Mouse (Mus musculus) brain, embryonic 18.5 days (tissue): ENCODE measurements around the gene Spdl1.

ENCODE experiments used
- DNase-seq: peaks from one replicate; pipeline ENCODE4 v3.0.0-alpha.2; 2012; ENCODE audit warnings: low read depth, low spot score

Spdl1 gene

GRCm38 (mm10) chr11:34833318-34834086 is at the start of gene Spdl1:
Gene Spdl1, minus strand, starts transcription at chr11:34833641.
- DNase-seq: peak; percentile 89

GRCm38 (mm10) chr11:34881528-34881927 is 48.1 kb upstream of the Spdl1 start:
- peak; percentile 50 for DNase-seq

GRCm38 (mm10) chr11:34879678-34880077 is 46.2 kb upstream of the Spdl1 start:
- DNase-seq: no peak

- no peak for DNase-seq
Measured at GRCm38 (mm10) chr11:34873861-34874260, 40.4 kb upstream of the Spdl1 start.

- DNase-seq: no peak
Measured at GRCm38 (mm10) chr11:34872432-34872831, 39.0 kb upstream of the Spdl1 start.

- no peak for DNase-seq
Measured at GRCm38 (mm10) chr11:34871991-34872390, 38.5 kb upstream of the Spdl1 start.

- DNase-seq: no peak
Measured at GRCm38 (mm10) chr11:34871456-34871855, 38.0 kb upstream of the Spdl1 start.

- DNase-seq: no peak
Measured at GRCm38 (mm10) chr11:34868626-34869025, 35.2 kb upstream of the Spdl1 start.

- no peak for DNase-seq
Measured at GRCm38 (mm10) chr11:34865741-34866270, 32.4 kb upstream of the Spdl1 start.

- DNase-seq: no peak
Measured at GRCm38 (mm10) chr11:34865181-34865580, 31.7 kb upstream of the Spdl1 start.

GRCm38 (mm10) chr11:34856652-34857051 is 23.2 kb upstream of the Spdl1 start:
- DNase-seq: no peak

- DNase-seq: no peak
Measured at GRCm38 (mm10) chr11:34846268-34846652, 12.8 kb upstream of the Spdl1 start.

- DNase-seq: no peak
Measured at GRCm38 (mm10) chr11:34845567-34846267, 12.3 kb upstream of the Spdl1 start.

- DNase-seq: peak; percentile 45
Measured at GRCm38 (mm10) chr11:34843517-34843916, 10.1 kb upstream of the Spdl1 start.

GRCm38 (mm10) chr11:34840283-34840682 is 6.8 kb upstream of the Spdl1 start:
- no peak for DNase-seq

- DNase-seq: no peak
Measured at GRCm38 (mm10) chr11:34839051-34839450, 5.6 kb upstream of the Spdl1 start.

- no peak for DNase-seq
Measured at GRCm38 (mm10) chr11:34836272-34836671, 2.8 kb upstream of the Spdl1 start.

GRCm38 (mm10) chr11:34832678-34833077 is 763 bp downstream of the Spdl1 start:
- DNase-seq: no peak

GRCm38 (mm10) chr11:34827803-34828202 is 5.6 kb downstream of the Spdl1 start:
- DNase-seq: no peak

- DNase-seq: no peak
Measured at GRCm38 (mm10) chr11:34826940-34827339, 6.5 kb downstream of the Spdl1 start.

GRCm38 (mm10) chr11:34824791-34825190 is 8.7 kb downstream of the Spdl1 start:
- DNase-seq: no peak

GRCm38 (mm10) chr11:34814767-34815166 is 18.7 kb downstream of the Spdl1 start:
- peak; percentile 12 for DNase-seq

- no peak for DNase-seq
Measured at GRCm38 (mm10) chr11:34814319-34814718, 19.1 kb downstream of the Spdl1 start.
